Mouse (Mus musculus): Measurements from ENCODE around the gene Slc25a36.

- TF ChIP-seq CTCF (IDR thresholded peaks at IDR 0.05; ENCODE audit: control insufficient read depth, insufficient read depth, low read length) (no peak), POLR2A (IDR thresholded peaks at IDR 0.05; ENCODE audit: borderline replicate concordance, control insufficient read depth, low read depth, low read length) (no peak)
Observed at GRCm38 (mm10) chr9:97112238-97112637, 1.3 kb upstream of the Slc25a36 start.
